Mouse (Mus musculus) liver, adult 2 months (tissue): ENCODE measurements at regions not wholly inside any gene's neighbourhood (a gene's known extent, or its start where the extent isn't known, plus 50 kb on each side); places are given as distances from the start of the nearest gene placed in this dataset.

Experiments
- CTCF ChIP-seq: fragments of 200-500 bp; IDR thresholded peaks from 2 replicates; pipeline ENCODE4 v1.5.1; 2011; ENCODE audit warnings: low read depth, low read length, control low read depth
- POLR2A ChIP-seq: fragments of 200-500 bp; IDR thresholded peaks from 2 replicates; pipeline ENCODE4 v1.6.1; 2011; ENCODE audit warnings: low read length, control low read depth; ENCODE audit not compliant: insufficient read depth; ENCODE audit errors: extremely low read depth

DNA sequence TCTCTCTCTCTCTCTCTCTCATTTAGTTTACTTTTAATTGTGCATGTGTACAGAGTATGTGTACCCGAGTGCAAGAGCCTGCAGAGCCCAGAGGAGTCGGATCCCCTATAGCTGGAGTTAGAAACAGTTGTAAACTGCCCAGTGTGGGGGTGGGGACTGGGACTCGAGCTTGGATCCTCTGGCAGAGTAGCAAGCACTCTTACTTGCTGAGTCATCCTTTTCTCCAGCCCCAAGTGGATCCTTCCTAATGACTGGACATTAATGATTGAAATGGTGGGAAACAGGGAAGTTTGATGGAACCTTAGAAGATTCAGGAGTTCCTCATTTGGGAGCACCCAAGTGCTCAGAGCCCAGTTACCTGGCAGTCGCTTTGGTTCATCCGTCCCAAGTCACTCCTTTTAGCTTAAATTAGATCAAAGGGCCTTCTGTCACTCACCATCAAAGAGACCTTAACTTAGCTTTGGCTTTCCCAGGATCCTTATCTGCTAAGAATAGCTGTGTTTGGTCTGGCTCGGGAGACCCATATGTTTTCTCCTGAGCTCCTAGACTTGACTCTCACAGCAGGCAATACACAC, 170.3 kb upstream of the Jmjd1c start:
- TF ChIP-seq CTCF (no peak), POLR2A (no peak)
